Mouse (Mus musculus): Measurements from ENCODE around the gene Zfp503. TPM values are rescaled to one million over a fixed set of nuclear protein-coding genes. Genes with fewer than 3 reads are reported as not detected.

The Zfp503 gene
- polyA plus RNA-seq, 2 experiments: 0.43 to 0.77 TPM

GRCm38 (mm10) chr14:21982592-21983310 lies 6.7 kb downstream of the Zfp503 start:
- peak overlapping the region; percentile 22; the same call in 1 of the 2 replicates for H3K4me2 ChIP-seq (ENCODE audit: low read depth)
- no peak for DNase-seq (ENCODE audit: low read depth in 3 of 3, low spot score in 3 of 3)
- no peaks in the 10 kb centered on the region for H3K4me1 ChIP-seq (replicated peaks; ENCODE audit: control insufficient read depth in 2 of 2, insufficient read depth in 2 of 2, low read length in 1 of 2)
- WGBS (ENCODE audit: insufficient replicate concordance): 5% methylated on average over 38 of the region's 38 CpGs
- no peaks in the 10 kb centered on the region for H3K9me3 ChIP-seq (ENCODE audit: control insufficient read depth, low read length)
- H3K27ac ChIP-seq: no peak overlapping the region
- H3K36me3 ChIP-seq (replicated peaks; ENCODE audit: control insufficient read depth, insufficient read depth, low read depth): no peaks in the 10 kb centered on the region
- H3K4me3 ChIP-seq (ENCODE audit: insufficient read depth in 1 of 2, low read depth in 2 of 2, low read length in 2 of 2): no peak overlapping the region
- H3K9ac ChIP-seq (replicated peaks): no peak overlapping the region
- peaks cover 63% of the 10 kb centered on the region for H3K27me3 ChIP-seq (ENCODE audit: control insufficient read depth, insufficient read depth, low read length)
- TF ChIP-seq CTCF (IDR thresholded peaks at IDR 0.05; ENCODE audit: low read depth) (no peak), EP300 (IDR thresholded peaks at IDR 0.05; ENCODE audit: low read depth) (no peak)
- no peak for ATAC-seq (ENCODE audit: insufficient read depth)

GRCm38 (mm10) chr14:21982096-21982591 lies 7.3 kb downstream of the Zfp503 start:
- TF ChIP-seq CTCF (IDR thresholded peaks at IDR 0.05; ENCODE audit: low read depth) (no peak), EP300 (IDR thresholded peaks at IDR 0.05; ENCODE audit: low read depth) (no peak)
- H3K36me3 ChIP-seq (replicated peaks; ENCODE audit: control insufficient read depth, insufficient read depth, low read depth): no peaks in the 10 kb centered on the region
- 25% methylated on average over 14 of the region's 14 CpGs for WGBS (ENCODE audit: insufficient replicate concordance)
- no peak overlapping the region for H3K4me2 ChIP-seq (ENCODE audit: low read depth)
- no peak for DNase-seq (ENCODE audit: low read depth in 3 of 3, low spot score in 3 of 3)
- H3K4me3 ChIP-seq (ENCODE audit: insufficient read depth in 1 of 2, low read depth in 2 of 2, low read length in 2 of 2): no peak overlapping the region
- H3K9me3 ChIP-seq (ENCODE audit: control insufficient read depth, low read length): no peaks in the 10 kb centered on the region
- H3K27ac ChIP-seq: no peak overlapping the region
- no peak overlapping the region for H3K9ac ChIP-seq (replicated peaks)
- peaks cover 57% of the 10 kb centered on the region for H3K27me3 ChIP-seq (ENCODE audit: control insufficient read depth, insufficient read depth, low read length)
- ATAC-seq (ENCODE audit: insufficient read depth): no peak
- no peaks in the 10 kb centered on the region for H3K4me1 ChIP-seq (replicated peaks; ENCODE audit: control insufficient read depth in 2 of 2, insufficient read depth in 2 of 2, low read length in 1 of 2)

- Histone ChIP-seq H3K9ac (replicated peaks) (no peak overlapping the region), H3K27ac (no peak overlapping the region), H3K9me3 (ENCODE audit: control insufficient read depth, low read length) (no peaks in the 10 kb centered on the region), H3K27me3 (ENCODE audit: control insufficient read depth, insufficient read depth, low read length) (peaks cover 50% of the 10 kb centered on the region), H3K4me3 (ENCODE audit: insufficient read depth in 1 of 2, low read depth in 2 of 2, low read length in 2 of 2) (no peak overlapping the region), H3K4me2 (ENCODE audit: low read depth) (no peak overlapping the region), H3K36me3 (replicated peaks; ENCODE audit: control insufficient read depth, insufficient read depth, low read depth) (no peaks in the 10 kb centered on the region), H3K4me1 (replicated peaks; ENCODE audit: control insufficient read depth in 2 of 2, insufficient read depth in 2 of 2, low read length in 1 of 2) (no peaks in the 10 kb centered on the region)
- WGBS (ENCODE audit: insufficient replicate concordance): under 1% methylated on average over 22 of the region's 22 CpGs
- peak; percentile 80 for TF ChIP-seq CTCF (IDR thresholded peaks at IDR 0.05; ENCODE audit: low read depth)
- TF ChIP-seq EP300 (IDR thresholded peaks at IDR 0.05; ENCODE audit: low read depth): no peak
- ATAC-seq (ENCODE audit: insufficient read depth) (no peak), DNase-seq (ENCODE audit: low read depth in 3 of 3, low spot score in 3 of 3) (no peak)
Observed at GRCm38 (mm10) chr14:21981462-21981861, 7.9 kb downstream of the Zfp503 start.

GRCm38 (mm10) chr14:21968978-21969377 lies 20.4 kb downstream of the Zfp503 start:
- Histone ChIP-seq H3K4me2 (ENCODE audit: low read depth) (no peak overlapping the region), H3K4me1 (replicated peaks; ENCODE audit: control insufficient read depth in 2 of 2, insufficient read depth in 2 of 2, low read length in 1 of 2) (no peaks in the 10 kb centered on the region), H3K9ac (replicated peaks) (no peak overlapping the region), H3K36me3 (replicated peaks; ENCODE audit: control insufficient read depth, insufficient read depth, low read depth) (no peaks in the 10 kb centered on the region), H3K4me3 (ENCODE audit: insufficient read depth in 1 of 2, low read depth in 2 of 2, low read length in 2 of 2) (no peak overlapping the region), H3K27ac (no peak overlapping the region), H3K27me3 (ENCODE audit: control insufficient read depth, insufficient read depth, low read length) (no peaks in the 10 kb centered on the region), H3K9me3 (ENCODE audit: control insufficient read depth, low read length) (no peaks in the 10 kb centered on the region)
- 20% methylated on average over 4 of the region's 4 CpGs for WGBS (ENCODE audit: insufficient replicate concordance)
- DNase-seq (ENCODE audit: low read depth in 3 of 3, low spot score in 3 of 3) (no peak), ATAC-seq (ENCODE audit: insufficient read depth) (no peak)
- TF ChIP-seq EP300 (IDR thresholded peaks at IDR 0.05; ENCODE audit: low read depth) (no peak), CTCF (IDR thresholded peaks at IDR 0.05; ENCODE audit: low read depth) (peak; percentile 75)

GRCm38 (mm10) chr14:21967375-21968010 lies 21.9 kb downstream of the Zfp503 start:
- no peak overlapping the region for H3K27ac ChIP-seq
- H3K4me2 ChIP-seq (ENCODE audit: low read depth): no peak overlapping the region
- DNase-seq (ENCODE audit: low read depth in 3 of 3, low spot score in 3 of 3): no peak
- H3K4me3 ChIP-seq (ENCODE audit: insufficient read depth in 1 of 2, low read depth in 2 of 2, low read length in 2 of 2): no peak overlapping the region
- WGBS (ENCODE audit: insufficient replicate concordance): 58% methylated on average over 12 of the region's 12 CpGs
- H3K9ac ChIP-seq (replicated peaks): no peak overlapping the region
- ATAC-seq (ENCODE audit: insufficient read depth): no peak
- no peaks in the 10 kb centered on the region for H3K27me3 ChIP-seq (ENCODE audit: control insufficient read depth, insufficient read depth, low read length)
- TF ChIP-seq EP300 (IDR thresholded peaks at IDR 0.05; ENCODE audit: low read depth) (no peak), CTCF (IDR thresholded peaks at IDR 0.05; ENCODE audit: low read depth) (no peak)
- H3K4me1 ChIP-seq (replicated peaks; ENCODE audit: control insufficient read depth in 2 of 2, insufficient read depth in 2 of 2, low read length in 1 of 2): no peaks in the 10 kb centered on the region
- H3K36me3 ChIP-seq (replicated peaks; ENCODE audit: control insufficient read depth, insufficient read depth, low read depth): no peaks in the 10 kb centered on the region
- no peaks in the 10 kb centered on the region for H3K9me3 ChIP-seq (ENCODE audit: control insufficient read depth, low read length)
